Mouse (Mus musculus) ovary, postnatal 10 days (tissue): ENCODE data around the gene Trafd1.
"Not testable (repeated sequence)": the region's sequence is repeated elsewhere in the genome, so short reads cannot be mapped to it uniquely, and the experiment has no call there.

Experiments used
- DNase-seq: peaks from one replicate; pipeline ENCODE4 v3.0.0; 2022; ENCODE audit warnings: low spot score

Gene Trafd1

GRCm38 (mm10) chr5:121330154-121330816 lies 55.1 kb downstream of the Trafd1 start:
- DNase-seq = not testable (repeated sequence)

GRCm38 (mm10) chr5:121329333-121330058 lies 55.9 kb downstream of the Trafd1 start:
- no peak for DNase-seq

GRCm38 (mm10) chr5:121326079-121326805 lies 59.2 kb downstream of the Trafd1 start:
- DNase-seq = no peak
